Mouse (Mus musculus) heart, embryonic 14.5 days (tissue): Measurements from ENCODE around the gene Unc79. TPM values are rescaled to one million over a fixed set of nuclear protein-coding genes. Genes with fewer than 3 reads are reported as not detected.

Source experiments
- ATAC-seq: fragments of 200-750 bp; cut with Nextera tagmentation; 2 replicates; pipeline ENCODE4 v1.8.0; 2017; ENCODE audit warnings: low read depth, moderate TSS enrichment; ENCODE audit not compliant: insufficient number of reproducible peaks, insufficient read depth, low FRiP score
- H3K27ac ChIP-seq, 2 experiments: fragments of 200-500 bp in 1 of 2; fragments of 300-500 bp in 1 of 2; sonication (generic) in 1 of 2; replicated peaks in 1 of 2; 2 replicates each; pipeline ENCODE4 v1.5.1; 2012 to 2014; ENCODE audit warnings: low read depth in 2 of 2, low read length in 2 of 2, control low read depth in 1 of 2, mild to moderate bottlenecking in 1 of 2, mixed read lengths in 1 of 2; ENCODE audit not compliant: control insufficient read depth in 1 of 2, insufficient read depth in 1 of 2
- H3K27me3 ChIP-seq: fragments of 300-500 bp; sonication (generic); 2 replicates; pipeline ENCODE4 v1.6.1; 2014; ENCODE audit warnings: mild to moderate bottlenecking, low read length, control low read depth; ENCODE audit not compliant: control insufficient read depth, insufficient read depth
- H3K36me3 ChIP-seq: fragments of 300-500 bp; sonication (generic); 2 replicates; pipeline ENCODE4 v1.6.1; 2014; ENCODE audit warnings: mild to moderate bottlenecking, control low read depth, low read length, mixed read lengths; ENCODE audit not compliant: control insufficient read depth, insufficient read depth
- H3K4me1 ChIP-seq, 2 experiments: fragments of 200-500 bp in 1 of 2; fragments of 300-500 bp in 1 of 2; sonication (generic) in 1 of 2; 2 replicates each; pipeline ENCODE4 v1.6.1; 2012 to 2014; ENCODE audit warnings: low read length in 2 of 2, control low read depth in 1 of 2, mixed read lengths in 1 of 2; ENCODE audit not compliant: control insufficient read depth in 2 of 2, insufficient read depth in 2 of 2
- H3K4me2 ChIP-seq: fragments of 300-500 bp; sonication (generic); 2 replicates; pipeline ENCODE4 v1.6.1; 2014; ENCODE audit warnings: mild to moderate bottlenecking, low read length
- H3K4me3 ChIP-seq, 2 experiments: fragments of 200-500 bp in 1 of 2; fragments of 300-500 bp in 1 of 2; sonication (generic) in 1 of 2; 2 replicates each; pipeline ENCODE4 v1.5.1; 2012 to 2014; ENCODE audit warnings: low read length in 2 of 2, mild to moderate bottlenecking in 2 of 2, control low read depth in 1 of 2, low read depth in 1 of 2, moderate library complexity in 1 of 2; ENCODE audit not compliant: control insufficient read depth in 1 of 2, insufficient read depth in 1 of 2
- H3K9ac ChIP-seq: fragments of 300-500 bp; sonication (generic); 2 replicates; pipeline ENCODE4 v1.6.1; 2014; ENCODE audit warnings: mild to moderate bottlenecking, low read length
- H3K9me3 ChIP-seq: fragments of 300-500 bp; sonication (generic); 2 replicates; pipeline ENCODE4 v1.6.1; 2016; ENCODE audit warnings: low read length, control low read depth; ENCODE audit not compliant: control insufficient read depth
- WGBS: fragments of 180-500 bp; shearing (Covaris S2); extraction: QIAGEN DNeasy Blood & Tissue Kit; methylation state at CpG from one replicate; pipeline ENCODE4 v1.1.7; 2014; 5-methylcytosine and 5-hydroxymethylcytosine counted together
- polyA plus RNA-seq: library from polyadenylated mRNA; unstranded; fragments of >200 nt; fragmentation: Nextera tagmentation; extraction: Ambion mirVana; gene quantifications from 2 replicates; pipeline ENCODE4 v1.2.1, GENCODE M21; 2014

Gene Unc79
- polyA plus RNA-seq, 1 experiment from 2014 or later, result 0.07 TPM

DNA sequence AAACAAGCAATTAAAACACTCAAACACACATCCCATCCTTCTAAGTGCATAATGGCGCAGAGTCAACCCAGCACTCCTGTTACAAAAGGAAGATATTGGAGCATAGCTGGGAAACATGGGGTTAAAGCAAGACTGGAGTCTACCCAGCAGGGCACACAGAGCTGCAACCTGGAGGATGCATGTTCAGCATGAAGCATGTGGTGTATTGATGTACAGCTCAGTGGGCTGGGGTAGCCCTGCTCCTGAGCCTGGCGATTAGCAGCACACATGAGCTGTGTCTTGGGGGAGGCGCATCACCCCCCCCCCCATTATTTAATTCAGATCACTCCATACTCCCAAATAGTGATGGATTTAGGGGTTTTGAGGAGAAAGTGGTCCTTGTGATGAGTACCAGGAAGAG, 32.9 kb downstream of the Unc79 start:
- no peak for ATAC-seq
- Histone ChIP-seq H3K9ac (no peak overlapping the region), H3K36me3 (no peaks in the 10 kb centered on the region), H3K27me3 (no peaks in the 10 kb centered on the region), H3K4me3 (no peak overlapping the region), H3K4me2 (no peak overlapping the region), H3K4me1 (no peaks in the 10 kb centered on the region), H3K27ac (no peak overlapping the region), H3K9me3 (no peaks in the 10 kb centered on the region)
- 86% methylated on average over 3 of the region's 3 CpGs for WGBS

DNA sequence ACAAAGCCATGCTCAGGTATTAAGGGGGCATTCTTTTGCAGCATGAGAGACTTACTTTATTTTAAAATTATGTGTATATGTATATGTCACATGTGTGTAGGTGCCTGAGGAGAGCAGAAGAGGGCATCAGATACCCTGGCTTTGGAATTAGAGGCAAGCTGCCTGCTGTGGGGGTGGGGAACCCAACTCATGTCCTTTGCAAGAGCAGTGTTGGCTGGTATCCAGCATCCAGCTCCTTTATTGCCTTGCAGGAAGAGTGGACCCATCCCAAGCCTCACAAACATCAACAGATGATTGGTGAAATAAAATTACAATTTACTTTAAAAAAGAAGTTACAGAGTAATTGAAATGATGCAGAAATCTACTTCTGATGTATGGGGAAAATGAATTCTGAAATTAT, 36.7 kb downstream of the Unc79 start:
- H3K4me1 ChIP-seq, result no peaks in the 10 kb centered on the region
- H3K36me3 ChIP-seq, result no peaks in the 10 kb centered on the region
- H3K27ac ChIP-seq, result no peak overlapping the region
- no peak overlapping the region for H3K9ac ChIP-seq
- no peaks in the 10 kb centered on the region for H3K27me3 ChIP-seq
- no peak overlapping the region for H3K4me3 ChIP-seq
- no peaks in the 10 kb centered on the region for H3K9me3 ChIP-seq
- H3K4me2 ChIP-seq, result no peak overlapping the region
- no peak for ATAC-seq

DNA sequence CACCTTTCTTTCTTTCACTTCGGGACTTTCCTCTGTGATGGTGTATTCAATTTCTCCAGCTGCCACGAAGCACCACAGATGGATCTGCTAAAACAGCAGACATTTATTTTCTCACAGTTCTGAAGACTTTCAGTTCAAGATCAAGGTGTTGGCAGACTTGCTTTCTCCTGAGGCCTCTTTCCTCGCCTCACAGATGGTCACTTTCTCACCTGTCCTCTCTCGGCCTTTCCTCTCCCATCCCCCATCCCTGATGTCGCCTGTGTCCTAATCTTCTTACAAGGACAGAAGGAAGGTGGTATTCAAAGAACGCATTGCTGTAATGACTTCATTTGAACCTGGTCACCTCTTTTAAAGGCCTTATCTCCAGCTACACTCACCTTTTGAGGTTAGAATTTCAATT, 39.1 kb downstream of the Unc79 start:
- ATAC-seq, result no peak
- Histone ChIP-seq H3K36me3 (no peaks in the 10 kb centered on the region), H3K4me2 (no peak overlapping the region), H3K9ac (no peak overlapping the region), H3K4me3 (no peak overlapping the region), H3K27ac (no peak overlapping the region), H3K9me3 (no peaks in the 10 kb centered on the region), H3K4me1 (no peaks in the 10 kb centered on the region), H3K27me3 (no peaks in the 10 kb centered on the region)
- 54% methylated on average over 6 of the region's 6 CpGs for WGBS

DNA sequence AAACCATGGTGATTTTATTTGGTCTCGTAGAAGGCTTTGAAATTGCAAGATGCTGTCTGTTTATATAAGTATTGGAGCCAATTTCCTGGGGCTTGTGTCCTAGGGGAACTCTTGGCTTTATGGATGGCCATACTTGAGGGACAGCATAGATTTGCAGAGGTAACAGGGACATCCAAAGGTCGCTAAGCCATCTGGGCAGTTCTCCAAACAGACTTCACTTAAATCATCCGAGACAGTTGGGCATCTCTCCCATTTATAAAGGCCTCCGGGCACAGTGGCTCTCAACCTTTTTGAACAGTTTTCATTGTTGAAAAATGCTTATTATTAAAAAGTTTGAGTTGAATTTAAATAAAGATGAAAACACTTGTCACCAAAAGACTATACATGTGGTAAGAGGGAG, 59.8 kb downstream of the Unc79 start:
- no peaks in the 10 kb centered on the region for H3K36me3 ChIP-seq
- no peaks in the 10 kb centered on the region for H3K27me3 ChIP-seq
- no peak for ATAC-seq
- no peaks in the 10 kb centered on the region for H3K4me1 ChIP-seq
- 66% methylated on average over 4 of the region's 4 CpGs for WGBS
- no peak overlapping the region for H3K4me2 ChIP-seq
- H3K4me3 ChIP-seq, result no peak overlapping the region
- no peaks in the 10 kb centered on the region for H3K9me3 ChIP-seq
- no peak overlapping the region for H3K27ac ChIP-seq
- no peak overlapping the region for H3K9ac ChIP-seq

DNA sequence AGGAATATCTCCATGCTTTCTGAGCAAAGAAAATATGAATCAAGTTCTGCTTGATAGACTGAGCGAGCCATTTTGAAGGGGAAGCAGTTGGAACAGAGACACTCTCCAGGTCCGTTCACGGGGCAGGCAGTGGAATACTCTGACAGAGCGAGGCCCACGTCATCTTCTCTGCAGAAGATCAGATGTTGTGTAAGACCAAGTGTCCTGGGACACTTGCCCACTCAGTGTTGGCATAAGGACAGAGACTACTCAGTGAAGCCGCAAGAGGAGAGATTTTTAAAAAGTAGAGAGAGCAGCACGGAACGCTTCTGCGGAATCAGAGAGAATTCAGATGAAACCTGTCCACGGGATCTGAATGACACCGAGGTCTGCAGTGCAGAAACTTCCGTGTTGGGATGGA, 69.5 kb downstream of the Unc79 start:
- no peaks in the 10 kb centered on the region for H3K27me3 ChIP-seq
- no peaks in the 10 kb centered on the region for H3K36me3 ChIP-seq
- no peak overlapping the region for H3K4me2 ChIP-seq
- no peak overlapping the region for H3K27ac ChIP-seq
- 89% methylated on average over 12 of the region's 12 CpGs for WGBS
- no peak for ATAC-seq
- no peak overlapping the region for H3K4me3 ChIP-seq
- no peaks in the 10 kb centered on the region for H3K9me3 ChIP-seq
- no peak overlapping the region for H3K9ac ChIP-seq
- H3K4me1 ChIP-seq, result no peaks in the 10 kb centered on the region

DNA sequence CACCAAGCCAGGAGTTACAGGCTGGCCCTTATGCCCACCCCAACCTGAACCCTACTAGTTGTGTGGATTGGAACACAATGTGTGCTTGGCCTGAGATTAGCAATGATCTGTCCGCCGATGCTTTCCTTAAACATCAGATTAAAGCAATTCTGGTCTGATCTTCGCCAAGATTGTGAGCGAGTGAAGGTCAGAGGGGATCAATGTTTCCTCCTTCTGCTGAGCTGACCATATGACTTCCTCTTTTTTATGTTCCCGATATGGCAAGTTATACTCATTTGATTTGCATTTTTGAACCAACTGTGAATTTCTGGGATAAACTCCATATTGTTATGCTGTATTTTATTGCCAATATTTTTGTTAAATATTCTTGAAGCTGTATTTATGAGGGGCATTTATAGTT, 88.0 kb downstream of the Unc79 start:
- no peak overlapping the region for H3K9ac ChIP-seq
- no peak overlapping the region for H3K4me2 ChIP-seq
- no peaks in the 10 kb centered on the region for H3K4me1 ChIP-seq
- 72% methylated on average over 5 of the region's 5 CpGs for WGBS
- H3K27ac ChIP-seq, result no peak overlapping the region
- H3K9me3 ChIP-seq, result no peaks in the 10 kb centered on the region
- no peak overlapping the region for H3K4me3 ChIP-seq
- H3K36me3 ChIP-seq, result no peaks in the 10 kb centered on the region
- H3K27me3 ChIP-seq, result no peaks in the 10 kb centered on the region
- ATAC-seq, result no peak

DNA sequence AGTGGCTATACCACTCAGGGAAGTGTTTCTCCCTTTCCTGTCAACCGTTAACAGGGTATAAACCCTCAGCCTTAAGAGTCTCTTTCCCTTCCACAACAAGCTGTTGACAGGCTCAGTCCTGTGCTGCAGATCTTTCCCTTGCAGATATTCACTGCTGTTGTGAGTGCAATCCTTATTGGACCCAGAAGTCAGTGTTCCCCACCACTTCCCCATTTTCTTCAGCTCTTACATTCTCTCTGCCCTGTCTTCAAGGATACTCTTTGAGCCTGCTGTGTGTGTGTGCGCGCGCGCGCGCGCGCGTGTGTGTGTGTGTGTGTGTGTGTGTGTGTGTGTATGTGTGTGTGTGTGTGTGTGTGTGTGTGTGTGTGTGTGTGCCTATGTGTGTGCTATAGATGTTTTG, 90.7 kb downstream of the Unc79 start:
- Histone ChIP-seq H3K9me3 (peaks cover 5% of the 10 kb centered on the region; the same call in 1 of the 2 replicates), H3K4me2 (no peak overlapping the region), H3K27ac (no peak overlapping the region), H3K36me3 (no peaks in the 10 kb centered on the region), H3K27me3 (no peaks in the 10 kb centered on the region), H3K4me3 (no peak overlapping the region), H3K9ac (no peak overlapping the region), H3K4me1 (no peaks in the 10 kb centered on the region)
- 63% methylated on average over 10 of the region's 10 CpGs for WGBS
- no peak for ATAC-seq

DNA sequence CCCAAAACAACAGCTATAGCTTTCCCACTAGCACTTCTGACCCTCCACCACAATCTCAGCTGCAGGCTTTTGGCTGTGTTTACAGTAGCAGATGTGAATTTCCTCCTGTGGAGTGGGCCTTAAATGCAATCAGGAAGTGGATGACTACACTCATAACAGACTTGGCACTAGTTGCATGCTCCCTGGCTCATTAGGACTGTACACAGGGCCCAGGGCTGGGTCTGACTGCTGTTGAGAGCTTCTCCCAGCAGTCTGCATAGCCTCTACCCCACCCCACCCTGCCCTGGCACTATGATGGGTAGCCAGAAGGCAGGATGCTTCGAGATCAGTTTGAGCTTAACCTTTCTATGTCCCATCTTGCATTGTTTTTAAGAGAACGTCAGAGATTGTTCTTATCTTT, 91.5 kb downstream of the Unc79 start:
- no peak for ATAC-seq
- no peaks in the 10 kb centered on the region for H3K36me3 ChIP-seq
- H3K4me2 ChIP-seq, result no peak overlapping the region
- 67% methylated on average over 2 of the region's 2 CpGs for WGBS
- no peak overlapping the region for H3K4me3 ChIP-seq
- H3K27ac ChIP-seq, result no peak overlapping the region
- H3K9ac ChIP-seq, result no peak overlapping the region
- H3K4me1 ChIP-seq, result no peaks in the 10 kb centered on the region
- H3K9me3 ChIP-seq, result peaks cover 5% of the 10 kb centered on the region; the same call in 1 of the 2 replicates
- no peaks in the 10 kb centered on the region for H3K27me3 ChIP-seq
